Comparison of ENCODE assay signal across 8 mouse cellular contexts in genomic region chr11:97449601-97450293, GRCm38 (mm10). TPM values are rescaled to one million over a fixed set of nuclear protein-coding genes. Genes with fewer than 3 reads are reported as not detected.
DNase-seq lines count a peak whose midpoint lies in the region; ATAC-seq and TF ChIP-seq lines count a peak whose summit lies in the region.

No protein-coding gene starts in this region.

- H3K27ac ChIP-seq in lung, embryonic 14.5 days (ENCODE audit: low read depth) = peak overlapping the region; percentile 85

- ATAC-seq in lung, embryonic 14.5 days (ENCODE audit: insufficient read depth) = peak; percentile 88

- 0 out of 2 replicates have a peak, but pooled peaks have one; percentile 23 for TF ChIP-seq CTCF in lung, embryonic 14.5 days (IDR thresholded peaks at IDR 0.05; ENCODE audit: low read depth)

- H3K4me2 ChIP-seq in lung, embryonic 14.5 days = peak overlapping the region; percentile 67

- 6% methylated on average over 15 of the region's 15 CpGs for WGBS in lung, embryonic 14.5 days

- DNase-seq in MN1 (ENCODE audit: low spot score) = peak; percentile 73
- DNase-seq in cerebellum, adult 9-10 months = peak; percentile 78
- peak; percentile 77 for DNase-seq in forelimb bud, embryonic 11.5 days (ENCODE audit: low read depth, low spot score)
- peak; percentile 76 to 83 for DNase-seq in heart, postnatal 36 days
- DNase-seq in layer of hippocampus, adult 8-10 months (ENCODE audit: low spot score in 2 of 2) = peak; percentile 68 to 82
- DNase-seq in lung, embryonic 14.5 days = peak; percentile 94
- DNase-seq in ovary, postnatal 36 days (ENCODE audit: low spot score) = peak; percentile 75
- no peak for DNase-seq in thymus, postnatal 14 days

- peak overlapping the region; percentile 38; the same call in 1 of the 2 replicates for H3K9ac ChIP-seq in lung, embryonic 14.5 days

- no peaks in the 10 kb centered on the region for H3K9me3 ChIP-seq in lung, embryonic 14.5 days (ENCODE audit: low read depth, low read length)

- H3K27me3 ChIP-seq in lung, embryonic 14.5 days (ENCODE audit: insufficient read depth, low read length) = no peaks in the 10 kb centered on the region

- H3K4me3 ChIP-seq in lung, embryonic 14.5 days (ENCODE audit: low read depth, low read length) = peak overlapping the region; percentile 34

- intact Hi-C loops in heart, postnatal 36 days (cut with DNase I) = loop anchor here (2.0 kb wide), 2 partner anchors 17 to 19 kb away; no protein-coding TSS in a partner anchor

- H3K36me3 ChIP-seq in lung, embryonic 14.5 days (ENCODE audit: insufficient read depth) = peaks cover 88% of the 10 kb centered on the region

- H3K4me1 ChIP-seq in lung, embryonic 14.5 days (ENCODE audit: insufficient read depth) = peaks cover 16% of the 10 kb centered on the region

RNA-seq across cellular contexts. Expression of gene Arhgap23, which starts 34.4 kb away (rescaled TPM):
- total RNA-seq in heart, postnatal 36 days (2021) = 10 to 100 TPM; 16.0 to 18.0 TPM
- total RNA-seq in layer of hippocampus, adult 8-10 months (2022) = 10 to 100 TPM; 75.7 to 83.2 (median 78.4) TPM
- polyA plus RNA-seq in lung, embryonic 14.5 days (2014; fragmentation: Nextera tagmentation; extraction: Ambion mirVana) = 7.0 and 7.9 TPM in 2 replicates

RNA-seq across cellular contexts. Expression of gene 4933428G20Rik, which starts 50.4 kb away (rescaled TPM):
- not detected for total RNA-seq in heart, postnatal 36 days (2021)
- total RNA-seq in layer of hippocampus, adult 8-10 months (2022) = under 1 TPM in 1 of 4 experiments, not detected in 3; 0.29 TPM
- polyA plus RNA-seq in lung, embryonic 14.5 days (2014; fragmentation: Nextera tagmentation; extraction: Ambion mirVana) = 0.13 and 0.23 TPM in 2 replicates

Comparison
In these comparisons a context has a peak if more than half of its experiments do, and no peak if none do; other contexts are left out.
1. RNA of gene Arhgap23, which starts 34.4 kb away (total RNA-seq): 75.7 to 83.2 TPM in layer of hippocampus, adult 8-10 months; 16.0 to 18.0 TPM in heart, postnatal 36 days; every median in the first group is over 4 times any median in the second.